Mouse (Mus musculus) cerebellum, adult (tissue): ENCODE data around the gene Olfr1396.
A peak's percentile ranks its signal among the peaks of the same experiment; 100 is the strongest.

Experiments
- ATAC-seq: cut with Nextera tagmentation; 2 replicates; pipeline ENCODE4 v1.9.2; 2017; ENCODE audit warnings: mild to moderate bottlenecking, moderate library complexity, mixed read lengths; ENCODE audit not compliant: insufficient number of reproducible peaks, low FRiP score, low TSS enrichment

Gene Olfr1396

GRCm38 (mm10) chr11:49114774-49115173, at the start of gene Olfr1396:
TSS of gene Olfr1396 (minus strand) at chr11:49114874.
- no peak for ATAC-seq

DNA sequence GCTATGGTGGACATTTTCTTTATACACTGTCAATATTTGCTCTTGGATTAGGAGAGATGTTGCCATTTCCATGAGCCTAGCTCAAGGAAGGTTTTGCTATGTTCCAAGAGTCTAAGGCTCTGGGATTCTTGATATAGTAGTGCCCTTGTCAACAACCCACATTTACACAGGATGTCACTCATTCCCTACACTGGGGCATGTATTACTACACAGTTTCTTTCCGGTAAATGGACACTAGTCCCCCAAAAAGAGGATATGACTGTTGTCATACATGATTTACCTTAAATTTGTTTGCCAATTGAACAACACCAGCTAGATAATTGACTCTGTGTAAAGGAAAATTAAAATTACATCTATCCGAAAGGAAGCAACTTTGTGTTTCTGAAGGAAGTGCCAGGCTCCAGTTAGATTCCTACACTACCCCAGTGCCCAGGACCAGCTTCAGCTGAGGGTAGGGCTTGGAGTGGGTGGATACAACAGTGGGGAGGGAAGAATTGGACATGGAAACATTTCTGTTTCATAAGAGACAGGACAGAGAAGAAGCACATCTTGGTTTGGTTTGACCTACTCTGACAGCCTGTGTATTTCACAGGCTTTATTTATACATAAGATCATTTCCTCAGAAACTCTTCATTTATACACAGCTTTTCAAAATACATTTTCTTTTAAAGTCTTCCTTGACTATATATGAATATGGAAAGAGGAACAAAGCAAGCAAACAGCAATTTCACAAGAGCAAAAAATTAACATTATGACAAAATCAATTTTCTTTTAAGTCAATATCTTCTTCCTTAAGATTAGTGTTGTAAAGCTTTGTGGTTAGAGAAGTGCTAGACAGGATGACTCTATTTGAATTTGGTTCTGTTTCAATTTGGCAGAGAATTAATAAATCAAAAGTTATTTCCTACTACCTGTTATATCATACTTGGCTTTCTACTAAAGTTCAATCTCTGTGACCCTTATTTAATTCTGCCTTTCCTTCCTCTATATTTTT, 42.4 kb upstream of the Olfr1396 start:
- no peak for ATAC-seq

GRCm38 (mm10) chr11:49154077-49154476, 39.4 kb upstream of the Olfr1396 start, which contains the start of gene Olfr1394:
TSS of gene Olfr1394 (plus strand) at chr11:49154377.
- ATAC-seq, result no peak

DNA sequence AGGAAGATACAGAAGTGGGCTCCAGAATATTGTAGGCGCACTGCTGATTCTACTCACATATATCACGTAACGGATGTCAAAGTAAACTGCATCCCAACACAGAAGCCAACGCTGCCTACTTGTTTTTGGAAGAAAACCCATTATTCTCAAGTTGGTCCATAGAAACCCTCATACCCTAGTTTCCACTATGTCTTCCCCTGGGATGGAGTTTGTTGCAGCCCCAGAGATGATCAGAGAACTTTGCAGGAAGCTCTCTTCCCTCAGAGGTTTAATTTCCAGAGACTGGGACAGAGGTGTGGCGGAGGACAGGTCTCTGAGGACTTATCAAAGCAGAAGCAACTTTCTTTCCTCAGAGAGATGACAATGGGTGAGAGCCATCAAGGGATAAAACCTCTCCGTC, 27.3 kb upstream of the Olfr1396 start, which contains the start of gene Olfr1395:
Gene Olfr1395, plus strand, starts transcription at position 301 of the 400 bp plus-strand sequence.
- ATAC-seq, result no peak

- no peak for ATAC-seq
Observed at GRCm38 (mm10) chr11:49124169-49124568, 9.5 kb upstream of the Olfr1396 start.

DNA sequence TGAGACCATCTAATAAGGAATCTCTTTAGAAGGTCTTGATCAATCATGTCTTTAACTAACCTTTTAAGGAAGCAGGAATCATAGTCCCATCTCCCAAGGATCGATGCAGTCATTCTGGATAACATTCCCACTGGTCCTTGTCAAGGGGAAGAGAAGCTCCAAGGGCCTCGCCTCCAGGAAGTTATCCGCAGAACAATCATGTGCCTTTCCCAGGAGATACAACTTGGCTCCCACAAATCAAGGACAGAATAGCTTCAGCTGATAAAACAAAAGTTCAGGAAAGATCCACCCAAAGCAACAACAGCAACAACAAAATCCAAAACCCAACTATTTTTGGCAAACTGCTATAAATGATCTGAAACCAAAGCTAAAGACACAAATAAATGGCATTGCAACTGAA, 5.0 kb upstream of the Olfr1396 start:
- ATAC-seq, result no peak

DNA sequence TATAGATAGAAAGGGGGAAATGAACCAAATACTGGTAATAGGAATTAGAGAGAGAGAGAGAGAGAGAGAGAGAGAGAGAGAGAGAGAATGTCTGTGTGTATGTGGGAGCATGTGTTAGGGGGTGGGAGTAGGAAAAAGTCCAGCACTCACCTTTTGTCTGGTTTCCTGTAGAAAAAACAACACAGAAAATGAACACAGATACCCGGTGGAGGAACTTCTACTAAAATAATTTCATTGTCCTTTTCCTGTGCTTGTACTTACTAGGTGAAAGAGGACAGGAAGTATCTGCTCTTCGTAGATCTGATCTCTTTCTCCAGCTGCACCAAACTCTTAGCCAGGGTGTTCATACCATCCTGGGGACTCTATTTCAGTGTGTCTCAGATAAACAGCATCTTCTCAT, 516 bp downstream of the Olfr1396 start:
- ATAC-seq, result no peak

GRCm38 (mm10) chr11:49112624-49113219, 2.0 kb downstream of the Olfr1396 start:
- no peak for ATAC-seq

GRCm38 (mm10) chr11:49111000-49111399, 3.7 kb downstream of the Olfr1396 start:
- ATAC-seq, result no peak

DNA sequence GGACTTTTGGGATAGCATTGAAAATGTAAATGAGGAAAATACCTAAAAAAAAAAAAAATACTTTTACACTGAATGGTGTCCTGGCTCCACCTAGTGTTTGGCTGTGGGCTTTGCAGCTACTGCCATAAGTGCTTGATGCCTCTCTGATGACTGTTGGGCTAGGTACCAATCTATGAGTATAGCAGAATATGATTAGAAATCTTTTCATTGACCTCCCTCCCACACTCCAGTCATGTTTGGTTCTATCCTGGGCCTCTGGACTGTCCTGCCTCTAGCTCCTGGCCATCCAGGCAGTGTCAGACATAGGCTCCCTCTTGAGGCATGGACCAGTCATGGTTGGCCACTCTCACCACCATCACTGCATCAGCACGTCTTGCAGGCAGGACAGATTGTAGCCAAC, 5.8 kb downstream of the Olfr1396 start:
- no peak for ATAC-seq

GRCm38 (mm10) chr11:49107650-49108537, 6.8 kb downstream of the Olfr1396 start:
- ATAC-seq, result no peak

GRCm38 (mm10) chr11:49105752-49106151, 8.9 kb downstream of the Olfr1396 start:
- ATAC-seq, result no peak

DNA sequence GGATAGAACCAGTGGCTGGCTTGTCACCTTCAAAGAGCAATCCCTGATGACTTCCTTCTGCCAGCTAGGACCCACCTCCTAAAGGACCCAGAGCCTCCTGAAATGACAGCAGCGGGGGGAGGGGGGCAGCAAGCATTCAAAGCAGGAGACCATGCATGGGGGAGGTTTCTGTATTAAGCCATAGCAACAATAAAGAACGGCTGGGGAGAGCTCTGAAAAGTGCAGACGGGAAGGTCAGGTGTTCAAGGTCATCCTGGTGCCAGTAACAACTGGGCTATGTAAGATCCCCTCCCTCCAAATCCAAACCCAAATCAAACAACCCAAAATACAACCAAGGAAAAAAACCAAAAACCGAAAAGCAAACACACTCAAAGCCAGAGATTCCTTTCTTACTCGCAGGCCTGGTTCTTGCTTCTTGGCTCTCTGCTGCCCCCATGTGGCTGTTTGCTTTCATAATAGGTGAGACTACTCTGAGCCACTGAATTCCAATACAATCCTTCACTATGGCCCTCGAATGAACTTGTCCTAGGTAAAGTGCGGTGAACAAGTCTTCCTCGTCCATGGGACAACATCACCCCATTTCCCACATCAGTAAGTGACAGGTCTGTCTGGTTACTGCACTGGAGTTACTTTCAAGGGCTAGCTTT, 11.5 kb downstream of the Olfr1396 start:
- ATAC-seq, result peak; percentile 64; the same call in 1 of the 2 replicates

DNA sequence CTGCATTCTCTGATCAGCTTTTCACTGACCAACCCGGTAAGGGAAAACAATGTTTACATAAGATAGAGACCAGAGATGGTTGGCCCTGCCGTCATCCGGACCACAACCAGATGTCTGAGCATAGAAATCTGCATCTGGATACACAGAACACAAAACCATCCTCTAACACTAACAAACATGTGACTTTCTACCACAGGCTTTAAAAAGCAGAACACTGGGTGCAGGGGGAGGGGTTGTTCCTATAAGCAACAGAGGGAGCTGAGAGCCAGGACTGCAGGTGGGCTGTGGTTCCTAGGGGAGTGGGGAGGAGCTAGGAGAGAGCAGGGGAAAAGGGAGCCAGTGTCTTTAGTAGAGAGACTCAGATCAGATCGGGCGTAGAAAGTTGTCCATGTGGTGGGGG, 13.2 kb downstream of the Olfr1396 start:
- ATAC-seq, result no peak

DNA sequence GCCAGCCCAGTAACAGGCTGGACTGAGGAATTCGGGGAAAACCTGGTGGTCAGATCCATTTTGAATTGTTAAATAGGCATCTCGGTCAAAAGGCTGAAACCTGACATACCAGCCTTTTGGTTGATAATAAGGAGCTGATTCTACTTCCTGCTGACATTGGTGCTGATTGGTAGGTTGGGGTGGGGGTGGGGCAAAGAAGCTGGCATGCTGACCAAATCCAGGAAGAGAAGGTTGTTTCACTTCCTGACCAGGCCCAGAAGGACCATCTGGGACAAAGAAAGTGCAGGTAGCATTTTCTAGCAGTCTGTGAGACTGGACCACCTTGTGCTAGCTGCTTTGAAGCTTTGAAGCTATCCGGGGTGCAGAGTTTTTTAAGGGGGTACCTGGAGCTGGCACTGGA, 14.3 kb downstream of the Olfr1396 start:
- ATAC-seq, result no peak

DNA sequence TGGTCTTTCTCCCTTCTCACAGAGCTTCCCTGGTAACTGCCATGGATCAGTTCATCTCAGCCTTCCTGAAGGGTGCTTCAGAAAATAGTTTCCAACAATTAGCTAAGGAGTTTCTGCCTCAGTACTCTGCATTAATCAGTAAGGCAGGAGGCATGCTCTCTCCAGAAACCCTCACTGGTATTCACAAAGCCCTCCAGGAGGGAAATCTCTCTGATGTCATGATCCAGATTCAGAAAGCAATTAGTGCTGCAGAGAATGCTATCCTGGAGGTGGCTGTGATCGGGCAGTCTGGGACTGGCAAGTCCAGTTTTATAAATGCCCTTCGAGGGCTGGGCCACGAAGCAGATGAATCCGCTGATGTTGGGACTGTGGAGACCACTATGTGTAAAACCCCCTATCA, 19.3 kb downstream of the Olfr1396 start:
- no peak for ATAC-seq

GRCm38 (mm10) chr11:49093861-49094660, 20.6 kb downstream of the Olfr1396 start:
- ATAC-seq, result no peak

GRCm38 (mm10) chr11:49092786-49093185, 21.9 kb downstream of the Olfr1396 start:
- ATAC-seq, result no peak

DNA sequence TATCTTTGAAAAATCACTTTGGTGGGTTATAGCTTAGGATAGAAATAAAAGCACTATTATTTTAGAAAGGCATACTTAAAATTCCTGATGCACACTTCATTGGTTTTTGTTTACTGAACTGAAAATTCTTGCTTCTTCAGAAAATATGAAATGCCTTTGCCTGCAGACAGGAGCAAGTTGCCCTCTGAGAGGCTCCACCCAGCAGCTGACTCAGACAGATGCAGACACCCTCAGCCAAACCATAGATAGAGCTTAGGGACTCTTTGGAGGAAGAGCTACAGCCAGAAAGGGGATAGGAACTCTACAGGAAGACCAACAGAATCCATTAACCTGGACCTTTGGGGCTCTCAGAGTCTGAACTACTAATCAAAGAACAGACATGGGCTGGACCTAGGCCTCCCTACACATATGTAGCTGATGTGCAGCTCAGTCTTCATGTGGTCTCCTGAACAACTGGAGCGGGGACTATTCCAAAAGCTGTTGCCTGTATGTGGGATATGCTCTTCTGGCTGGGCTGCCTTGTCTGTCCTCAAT, 22.6 kb downstream of the Olfr1396 start:
- no peak for ATAC-seq
